Mouse (Mus musculus) cerebellum, postnatal 10 days (tissue): ENCODE results near the gene Dhps.

Experiments used
- DNase-seq, 2 experiments: peaks; one replicate each; pipeline ENCODE4 v3.0.0; 2021; ENCODE audit warnings: mixed read lengths in 2 of 2

Gene Dhps

DNA sequence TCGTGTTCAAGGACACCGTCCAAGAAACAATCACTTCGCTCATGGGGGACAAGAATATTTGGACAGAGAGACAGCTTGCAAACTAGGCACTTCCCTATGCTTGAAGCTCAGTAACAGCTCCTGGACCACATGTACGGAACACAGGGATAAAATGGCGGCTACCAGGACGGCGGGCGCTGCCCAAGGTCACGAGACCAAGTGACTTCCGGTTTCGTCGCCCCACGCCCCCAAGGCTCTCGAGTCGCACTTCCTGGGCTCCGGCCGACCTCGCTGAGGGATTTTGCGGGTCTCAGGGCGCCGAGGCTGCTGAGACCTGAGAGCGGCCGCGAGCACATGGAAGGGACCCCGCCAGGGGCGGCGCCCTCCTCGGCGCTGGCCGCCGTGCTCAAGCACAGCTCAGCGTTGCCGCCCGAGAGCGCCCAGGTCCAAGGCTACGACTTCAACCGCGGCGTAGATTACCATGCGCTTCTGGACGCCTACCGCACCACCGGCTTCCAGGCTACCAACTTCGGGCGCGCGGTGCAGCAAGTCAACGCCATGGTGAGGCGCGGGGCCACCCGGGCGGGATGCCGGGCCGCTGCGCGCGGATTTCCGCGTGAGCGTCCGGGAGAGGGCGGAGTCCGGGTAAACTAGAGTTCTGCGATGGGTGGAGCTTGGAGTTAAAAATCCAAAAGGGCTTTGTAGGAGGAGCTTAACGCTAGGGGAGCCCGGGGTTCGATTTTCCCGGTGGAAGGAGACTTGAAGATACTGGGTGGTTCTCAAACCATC lies at the start of gene Dhps:
Dhps (plus strand) TSS at position 244 of the 768 bp plus-strand sequence.
- peak; percentile 94 to 95 for DNase-seq

- peak in 1 of 2 experiments; percentile 28 for DNase-seq
Measured at GRCm38 (mm10) chr8:85023846-85024245, 47.7 kb upstream of the Dhps start.

DNA sequence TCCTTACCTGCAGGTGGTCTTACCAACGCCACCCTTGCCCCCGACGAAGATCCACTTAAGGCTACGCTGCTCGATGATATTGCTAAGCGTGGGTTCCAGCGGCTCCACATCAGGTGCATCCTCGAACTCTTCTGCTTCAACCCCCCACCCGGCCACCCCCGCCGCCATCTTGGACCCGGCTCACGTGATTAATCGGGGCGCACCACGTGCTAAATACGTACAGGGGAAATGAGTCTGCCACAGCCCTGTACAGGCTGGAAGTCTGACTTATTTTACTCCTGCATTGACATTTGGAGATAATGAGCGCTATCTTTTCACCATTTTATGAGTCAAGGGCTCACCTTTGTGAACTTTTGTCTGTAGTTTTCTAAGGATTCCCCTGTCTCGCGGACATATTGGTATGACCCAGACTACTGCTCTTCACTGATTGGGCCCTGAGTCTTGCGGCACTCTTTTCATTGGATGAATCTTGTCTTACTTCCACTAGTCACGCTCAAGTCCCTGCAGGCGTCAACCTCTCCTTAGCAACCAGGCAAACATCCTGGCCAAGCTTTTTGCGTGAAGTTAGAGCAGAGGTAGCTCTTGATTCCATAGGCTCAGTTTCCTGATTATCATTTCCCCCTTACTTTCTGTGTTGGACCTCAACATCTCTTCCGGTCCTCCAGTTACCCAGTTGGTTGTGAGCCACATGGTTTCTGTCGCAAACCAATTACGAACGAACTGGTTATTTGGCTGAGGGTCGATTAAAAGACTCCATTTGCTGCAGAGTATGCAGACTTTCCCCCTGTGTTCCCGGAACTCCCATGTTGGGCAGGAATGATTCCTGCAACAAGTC lies 46.2 kb upstream of the Dhps start, which contains the start of gene Asna1:
Asna1 (minus strand) TSS at position 184 of the 835 bp plus-strand sequence.
- peak; percentile 89 to 91 for DNase-seq

DNA sequence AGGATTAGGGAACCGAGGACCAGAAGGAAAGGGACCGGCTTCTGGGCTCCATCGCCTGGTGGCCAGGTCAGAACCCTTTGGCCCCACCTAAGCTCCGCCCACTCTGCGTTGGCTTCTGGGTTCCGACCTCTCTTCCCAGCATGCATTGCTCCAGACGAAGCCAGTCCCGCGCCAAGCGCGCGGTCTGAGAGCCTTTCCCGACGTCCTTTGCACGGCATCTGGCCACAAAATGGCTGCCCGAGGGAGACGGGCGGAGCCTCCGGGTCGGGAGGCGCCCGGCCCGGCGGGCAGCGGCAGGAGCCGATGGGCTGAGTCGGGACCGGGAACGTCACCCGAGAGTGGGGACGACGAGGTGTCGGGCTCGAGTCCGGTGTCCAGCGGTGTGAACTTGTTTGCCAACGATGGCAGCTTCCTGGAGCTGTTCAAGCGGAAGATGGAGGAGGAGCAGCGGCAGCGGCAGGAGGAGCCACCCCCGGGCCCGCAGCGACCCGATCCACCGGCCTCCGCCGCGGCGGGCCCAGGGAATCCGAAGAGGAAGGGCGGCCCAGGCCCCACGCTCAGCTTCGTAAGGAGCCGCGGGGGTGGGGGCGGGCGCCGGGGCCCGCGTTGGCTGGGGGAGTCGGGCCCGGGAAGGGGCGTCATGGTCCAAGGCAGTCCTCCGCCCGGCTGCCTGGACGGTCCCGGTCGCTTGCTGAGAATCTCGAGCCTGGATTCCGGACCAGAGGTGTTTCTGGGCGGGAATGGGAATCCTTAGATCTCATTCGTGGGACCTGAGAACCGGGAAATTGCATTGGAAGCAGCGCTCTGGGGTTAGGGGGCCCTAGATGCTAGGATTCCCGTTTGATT lies 44.7 kb upstream of the Dhps start, which contains the start of gene Trir:
Trir (plus strand) TSS at position 154 of the 846 bp plus-strand sequence.
- DNase-seq = peak; percentile 98 to 99

GRCm38 (mm10) chr8:85027516-85027855 lies 44.1 kb upstream of the Dhps start:
- DNase-seq = no peak

- no peak for DNase-seq
Measured at GRCm38 (mm10) chr8:85027922-85028321, 43.6 kb upstream of the Dhps start.

DNA sequence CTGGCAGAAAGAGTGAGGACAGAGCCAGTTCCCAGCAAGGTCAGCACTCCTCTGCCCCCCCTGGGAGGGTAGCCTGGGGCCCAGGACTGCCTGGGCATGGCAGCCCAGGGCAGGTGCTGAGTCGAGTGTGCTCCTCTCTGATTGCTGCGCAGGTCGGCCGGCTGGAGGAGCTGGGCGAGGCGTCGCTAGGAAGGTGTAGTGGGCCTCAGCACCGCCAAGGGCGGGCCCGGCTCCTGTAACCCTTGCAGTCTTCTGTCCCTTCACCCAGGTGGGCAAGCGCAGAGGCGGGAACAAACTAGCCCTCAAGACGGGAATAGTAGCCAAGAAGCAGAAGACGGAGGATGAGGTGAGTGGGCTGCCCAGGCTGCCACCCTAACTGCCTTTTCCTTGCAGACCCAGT lies 42.3 kb upstream of the Dhps start:
- no peak for DNase-seq

GRCm38 (mm10) chr8:85032622-85033311 lies 38.8 kb upstream of the Dhps start:
- no peak for DNase-seq

DNA sequence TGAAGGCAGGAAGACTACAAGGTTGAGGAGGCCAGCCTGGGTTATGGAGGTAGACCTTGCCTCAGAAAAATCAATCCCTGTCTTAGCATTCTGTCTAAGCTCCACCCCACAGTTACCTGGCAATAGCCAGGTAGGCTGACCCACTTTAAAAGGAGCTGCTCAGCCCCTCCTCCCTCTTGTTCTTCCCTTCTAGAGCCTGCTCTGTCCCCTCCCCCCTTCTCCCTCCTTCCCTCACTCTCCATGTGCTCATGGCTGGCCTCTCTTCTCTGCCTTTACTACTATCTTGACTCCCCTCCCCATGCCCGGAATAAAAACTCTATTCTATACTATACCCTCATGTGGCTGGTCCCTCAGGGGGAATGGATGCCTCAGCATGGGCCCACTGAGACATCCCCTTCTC lies 37.7 kb upstream of the Dhps start:
- no peak for DNase-seq

- peak; percentile 83 for DNase-seq
Measured at GRCm38 (mm10) chr8:85034764-85035163, 36.8 kb upstream of the Dhps start.

DNA sequence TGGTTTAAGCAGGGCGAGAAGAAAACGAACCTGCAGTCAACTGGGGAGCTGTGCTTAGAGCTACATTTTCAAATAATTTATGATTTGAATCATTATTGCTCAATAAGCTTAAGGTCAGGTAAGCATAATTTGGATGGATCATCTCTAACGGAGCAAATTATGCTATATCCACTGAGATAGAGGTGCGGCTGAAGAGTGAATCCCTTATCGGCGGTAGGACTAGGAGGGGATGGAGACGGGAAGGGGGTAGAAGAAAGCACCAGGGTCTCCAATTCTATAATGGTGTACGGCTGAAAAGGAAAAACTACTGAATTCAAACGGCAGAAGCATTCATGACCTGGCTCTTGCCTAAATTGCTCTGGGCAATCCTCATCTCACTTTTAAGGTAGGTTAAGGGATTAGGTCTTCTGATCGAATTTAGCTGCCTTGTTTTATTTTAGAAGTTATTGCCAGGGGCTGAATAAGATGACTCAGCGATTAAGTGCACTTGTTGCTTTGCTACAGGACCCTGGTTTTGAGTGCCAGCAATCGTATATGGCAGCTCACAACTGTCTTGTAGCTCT lies 36.3 kb upstream of the Dhps start:
- peak in 1 of 2 experiments; percentile 26 for DNase-seq

- DNase-seq = peak in 1 of 2 experiments; percentile 40
Measured at GRCm38 (mm10) chr8:85035728-85036310, 35.7 kb upstream of the Dhps start.

DNA sequence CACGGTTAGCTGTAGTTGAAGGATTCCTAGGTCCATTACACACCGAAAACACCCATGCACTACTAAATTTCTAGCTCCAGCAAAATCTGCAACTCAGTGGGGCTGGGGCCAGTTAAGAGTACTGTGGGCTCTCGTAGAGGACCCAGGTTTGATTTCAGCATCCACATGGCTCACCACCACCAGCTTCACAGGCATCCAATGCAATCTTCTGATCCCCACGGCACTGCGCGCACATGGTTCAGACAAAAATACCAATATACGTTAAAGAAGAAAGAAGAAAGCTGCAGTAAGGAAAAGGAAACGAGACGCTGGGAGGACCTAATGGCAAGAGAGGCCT lies 35.2 kb upstream of the Dhps start:
- no peak for DNase-seq

GRCm38 (mm10) chr8:85036718-85037365 lies 34.7 kb upstream of the Dhps start, which contains the start of gene Tnpo2:
TSS of gene Tnpo2 (plus strand) at chr8:85036915.
- peak; percentile 95 to 96 for DNase-seq

DNA sequence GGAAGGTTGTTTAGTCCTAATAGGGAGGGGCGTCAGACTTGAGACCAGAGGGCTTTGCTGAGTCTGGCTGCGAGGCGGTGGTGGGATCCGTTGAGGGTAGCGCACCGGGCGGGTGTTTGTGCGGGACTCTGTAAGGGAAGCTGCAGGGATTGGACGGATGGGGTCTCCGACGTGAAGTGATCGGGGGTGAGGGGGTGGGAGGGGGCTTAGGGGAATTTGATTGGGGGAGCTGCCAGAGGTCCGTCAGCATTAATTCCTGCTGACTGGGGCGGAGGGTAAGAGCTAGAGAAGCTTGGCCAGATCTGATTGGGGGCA lies 34.2 kb upstream of the Dhps start:
- DNase-seq = no peak

- peak; percentile 57 to 66 for DNase-seq
Measured at GRCm38 (mm10) chr8:85037681-85038531, 33.7 kb upstream of the Dhps start.

DNA sequence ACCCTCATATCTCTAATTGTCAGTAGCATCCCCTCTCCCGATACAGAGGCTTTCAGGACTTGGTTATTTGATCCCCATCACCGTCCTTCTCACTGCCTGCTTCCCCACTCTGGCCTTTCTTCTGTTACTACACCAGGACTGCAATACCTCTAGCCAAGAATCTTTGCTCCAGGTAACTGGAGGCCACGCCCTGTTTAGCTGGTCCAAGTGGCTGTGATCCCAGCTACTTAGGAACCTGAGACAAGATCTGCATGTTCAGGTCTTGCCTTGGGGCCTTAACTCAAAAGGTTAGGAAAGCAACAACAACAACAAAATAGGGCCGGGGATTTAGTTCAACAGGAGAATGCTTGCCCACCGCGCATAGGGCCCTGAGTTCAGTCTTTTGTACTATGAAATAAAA lies 27.9 kb upstream of the Dhps start:
- no peak for DNase-seq

GRCm38 (mm10) chr8:85057367-85057766 lies 14.2 kb upstream of the Dhps start:
- no peak for DNase-seq

DNA sequence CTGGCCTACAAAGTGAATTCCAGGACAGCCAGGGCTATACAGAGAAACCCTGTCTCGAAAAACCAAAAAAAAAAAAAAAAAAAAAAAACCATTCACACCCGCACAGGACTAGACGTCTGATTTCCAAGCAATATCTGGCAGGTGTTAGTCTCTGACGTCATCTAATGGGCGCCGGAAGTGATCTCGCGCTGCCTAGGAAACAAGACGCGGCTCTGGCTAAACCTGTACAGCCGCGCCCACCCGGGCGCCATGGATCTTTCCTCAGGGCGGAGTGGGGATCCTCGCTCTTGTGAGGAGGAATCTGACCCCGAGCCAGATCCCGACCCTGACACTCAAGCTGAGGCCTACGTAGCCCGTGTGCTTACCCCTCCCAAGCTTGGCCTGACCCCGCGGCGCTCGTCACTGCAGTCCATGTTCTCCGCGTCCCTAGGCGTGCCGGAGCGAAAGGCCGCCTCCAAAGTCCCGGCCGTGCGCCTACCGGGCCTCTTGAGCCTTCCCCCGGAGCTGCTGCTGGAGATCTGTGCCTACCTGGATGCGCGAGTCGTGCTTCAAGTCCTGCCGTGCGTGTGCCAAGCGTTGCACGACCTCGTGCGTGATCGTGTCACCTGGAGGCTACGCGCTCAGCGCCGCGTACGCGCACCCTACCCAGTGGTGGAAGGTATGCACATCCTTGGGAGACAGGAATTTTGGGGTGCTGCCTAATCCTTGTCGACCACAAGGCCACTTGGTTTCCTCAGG lies 11.5 kb upstream of the Dhps start, which contains the start of gene Fbxw9:
Fbxw9 (plus strand) TSS at position 177 of the 738 bp plus-strand sequence.
- peak; percentile 95 to 97 for DNase-seq
